ENCODE assay signal across 19 mouse cellular contexts in the genomic region with DNA sequence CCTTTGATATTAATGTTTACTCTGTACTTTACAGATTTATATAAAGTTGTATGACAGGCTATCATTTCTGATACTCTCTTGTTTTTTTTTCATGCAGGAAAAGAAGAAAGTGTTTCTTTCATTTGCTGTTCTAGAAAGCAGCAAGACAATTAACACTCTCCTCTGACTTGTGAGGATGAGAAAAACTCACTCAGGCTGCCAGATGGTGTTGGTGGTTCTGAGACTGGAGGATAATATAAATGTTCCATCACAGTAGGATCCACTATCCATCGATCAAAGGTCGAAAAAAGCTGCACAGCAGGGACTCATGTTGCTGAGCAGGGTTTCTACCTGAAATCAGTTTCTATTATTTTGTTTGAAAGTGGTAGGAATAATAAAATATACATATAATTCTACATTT. TPM values are rescaled to one million over a fixed set of nuclear protein-coding genes. Genes with fewer than 3 reads are reported as not detected.
"Had no signal": no experiment of that assay in that cellular context is flagged by ENCODE, and none has a peak within 500 bp of the region (broad histone marks: within the 10 kb centered on the region; RNA-seq: fewer than 3 reads in every experiment).

No protein-coding gene starts in this region.

- H3K27ac ChIP-seq: kidney, embryonic 15.5 days; limb, embryonic 10.5 days; liver, embryonic 15.5 days; midbrain, embryonic 15.5 days; neural tube, embryonic 12.5 days; stomach, postnatal 0 days had no signal

- ATAC-seq: intestine, embryonic 16.5 days; lung, postnatal 0 days; midbrain, embryonic 15.5 days had no signal

- H3K9ac ChIP-seq: kidney, embryonic 15.5 days; liver, embryonic 15.5 days; midbrain, embryonic 15.5 days; neural tube, embryonic 12.5 days had no signal

- H3K27me3 ChIP-seq: kidney, embryonic 15.5 days; liver, embryonic 15.5 days; midbrain, embryonic 15.5 days; neural tube, embryonic 12.5 days had no signal

- H3K36me3 ChIP-seq: kidney, embryonic 15.5 days; limb, embryonic 10.5 days; liver, embryonic 15.5 days; midbrain, embryonic 15.5 days; neural tube, embryonic 12.5 days had no signal

- H3K4me3 ChIP-seq: kidney, embryonic 15.5 days; limb, embryonic 10.5 days; liver, embryonic 15.5 days; midbrain, embryonic 15.5 days; neural tube, embryonic 12.5 days had no signal

- H3K4me2 ChIP-seq: kidney, embryonic 15.5 days; liver, embryonic 11.5 days; liver, embryonic 15.5 days; midbrain, embryonic 15.5 days; neural tube, embryonic 12.5 days had no signal

- DNase-seq: kidney, adult 2 months; kidney, postnatal 14 days; lung, adult 2 months; lung, postnatal 36 days; thymus, adult 18-20 months; thymus, postnatal 25 days had no signal

- H3K4me1 ChIP-seq: kidney, embryonic 15.5 days; limb, embryonic 10.5 days; liver, embryonic 15.5 days; midbrain, embryonic 15.5 days; neural tube, embryonic 12.5 days had no signal

- H3K9me3 ChIP-seq: kidney, embryonic 15.5 days; limb, embryonic 10.5 days; liver, embryonic 15.5 days; midbrain, embryonic 15.5 days; neural tube, embryonic 12.5 days had no signal

RNA-seq across cellular contexts. Expression of gene Acot10, which starts 32.0 kb away (rescaled TPM):
- total RNA-seq: layer of hippocampus, postnatal 25 days; monocyte, adult 5-6 weeks; neutrophil, adult 5-6 weeks had no signal
- polyA plus RNA-seq: intestine, embryonic 16.5 days; kidney, adult 2 months; kidney, embryonic 15.5 days; large intestine, adult 2 months; limb, embryonic 10.5 days; liver, embryonic 11.5 days; liver, embryonic 15.5 days; lung, adult 2 months had no signal
